Comparison of ENCODE assay signal across 8 mouse cellular contexts in genomic region chr10:79892451-79893118, GRCm38 (mm10). TPM values are rescaled to one million over a fixed set of nuclear protein-coding genes. Genes with fewer than 3 reads are reported as not detected.
DNase-seq lines count a peak whose midpoint lies in the region; ATAC-seq lines count a peak whose summit lies in the region.
"Not testable (repeated sequence)": the region's sequence is repeated elsewhere in the genome, so short reads cannot be mapped to it uniquely, and the experiment has no call there.

No protein-coding gene starts in this region.

- H3K27me3 ChIP-seq in forebrain, embryonic 15.5 days; neural tube, embryonic 14.5 days (ENCODE audit: control insufficient read depth, insufficient read depth, low read length): not testable (repeated sequence)

- ATAC-seq in forebrain, embryonic 15.5 days (replicated peaks), result peak; percentile 69
- peak; percentile 47 to 55; a peak in 2 of 4 replicates for ATAC-seq in hematopoietic stem cell, adult 5-6 weeks (replicated peaks in 1 of 2; ENCODE audit: insufficient read depth in 1 of 2, low FRiP score in 2 of 2, low TSS enrichment in 1 of 2, low read depth in 1 of 2, poor library complexity in 2 of 2, severe bottlenecking in 2 of 2)
- peak; percentile 61; the same call in 1 of the 2 replicates for ATAC-seq in neural tube, embryonic 14.5 days (ENCODE audit: low read depth)

- H3K9me3 ChIP-seq in forebrain, embryonic 15.5 days; neural tube, embryonic 14.5 days (ENCODE audit: control insufficient read depth, low read length): not testable (repeated sequence)

- 42% methylated on average over 22 of the region's 22 CpGs for WGBS in forebrain, embryonic 15.5 days
- whole genome bisulfite sequencing in neural tube, embryonic 14.5 days, result 43% methylated on average over 22 of the region's 22 CpGs

- H3K27ac ChIP-seq in forebrain, embryonic 15.5 days (replicated peaks); neural tube, embryonic 14.5 days (ENCODE audit: low read depth, low read length): not testable (repeated sequence)

- H3K4me1 ChIP-seq in forebrain, embryonic 15.5 days; neural tube, embryonic 14.5 days (ENCODE audit: control insufficient read depth, insufficient read depth, low read length): not testable (repeated sequence)

- peaks cover 13% of the 10 kb centered on the region; the same call in 1 of the 2 replicates for H3K36me3 ChIP-seq in forebrain, embryonic 15.5 days
- peaks cover 15% of the 10 kb centered on the region for H3K36me3 ChIP-seq in neural tube, embryonic 14.5 days (ENCODE audit: control insufficient read depth, insufficient read depth, low read length)

- not testable (repeated sequence) for H3K4me3 ChIP-seq in forebrain, embryonic 15.5 days; neural tube, embryonic 14.5 days (ENCODE audit: low read depth, low read length)

- not testable (repeated sequence) for H3K4me2 ChIP-seq in forebrain, embryonic 15.5 days (replicated peaks); neural tube, embryonic 14.5 days (ENCODE audit: low read depth, low read length)

- H3K9ac ChIP-seq in forebrain, embryonic 15.5 days (replicated peaks); neural tube, embryonic 14.5 days (replicated peaks; ENCODE audit: low read depth, low read length): not testable (repeated sequence)

- DNase-seq in ES-CJ7 (ENCODE audit: low read depth, low spot score), result peak; percentile 84
- DNase-seq in cerebellum, adult 11 months, result peak; percentile 77
- peak; percentile 68 to 84 for DNase-seq in layer of hippocampus, adult 18-20 months (ENCODE audit: low spot score in 2 of 2)
- DNase-seq in lung, adult 18-20 months, result peak; percentile 70 to 79
- peak; percentile 69 to 88 for DNase-seq in thymus, postnatal 10 days (ENCODE audit: low spot score in 2 of 2)

RNA-seq across cellular contexts. Expression of gene Cfd, which starts 1.9 kb away (rescaled TPM):
- polyA plus RNA-seq in forebrain, embryonic 15.5 days (2015; fragmentation: Nextera tagmentation; extraction: Ambion mirVana), result not detected in 2 replicates
- not detected in 2 replicates for total RNA-seq in hematopoietic stem cell, adult 5-6 weeks (2017)
- not detected for total RNA-seq in layer of hippocampus, adult 18-20 months (2021)
- polyA plus RNA-seq in neural tube, embryonic 14.5 days (2014; fragmentation: Nextera tagmentation; extraction: Ambion mirVana), result not detected in 2 replicates

RNA-seq across cellular contexts. Expression of gene Elane, which starts 6.5 kb away (rescaled TPM):
- polyA plus RNA-seq in forebrain, embryonic 15.5 days (2015; fragmentation: Nextera tagmentation; extraction: Ambion mirVana), result 0.19 TPM in 1 of 2 replicates, not detected in the other
- total RNA-seq in hematopoietic stem cell, adult 5-6 weeks (2017), result 41.4 and 147 TPM in 2 replicates
- not detected for total RNA-seq in layer of hippocampus, adult 18-20 months (2021)
- 0.55 TPM in 1 of 2 replicates, not detected in the other for polyA plus RNA-seq in neural tube, embryonic 14.5 days (2014; fragmentation: Nextera tagmentation; extraction: Ambion mirVana)

RNA-seq across cellular contexts. Expression of gene Med16, which starts 16.1 kb away (rescaled TPM):
- polyA plus RNA-seq in forebrain, embryonic 15.5 days (2015; fragmentation: Nextera tagmentation; extraction: Ambion mirVana), result 53.2 and 56.6 TPM in 2 replicates
- total RNA-seq in hematopoietic stem cell, adult 5-6 weeks (2017), result 26.8 and 34.2 TPM in 2 replicates
- total RNA-seq in layer of hippocampus, adult 18-20 months (2021), result 10 to 100 TPM; 53.8 to 55.2 TPM
- polyA plus RNA-seq in neural tube, embryonic 14.5 days (2014; fragmentation: Nextera tagmentation; extraction: Ambion mirVana), result 33.2 and 38.7 TPM in 2 replicates

RNA-seq across cellular contexts. Expression of gene Gm26602, which starts 18.1 kb away (rescaled TPM):
- 10.4 and 21.1 TPM in 2 replicates for polyA plus RNA-seq in forebrain, embryonic 15.5 days (2015; fragmentation: Nextera tagmentation; extraction: Ambion mirVana)
- total RNA-seq in hematopoietic stem cell, adult 5-6 weeks (2017), result not detected in 2 replicates
- total RNA-seq in layer of hippocampus, adult 18-20 months (2021), result not detected
- polyA plus RNA-seq in neural tube, embryonic 14.5 days (2014; fragmentation: Nextera tagmentation; extraction: Ambion mirVana), result 5.9 and 9.1 TPM in 2 replicates

RNA-seq across cellular contexts. Expression of gene Plppr3, which starts 18.2 kb away (rescaled TPM):
- 405 and 410 TPM in 2 replicates for polyA plus RNA-seq in forebrain, embryonic 15.5 days (2015; fragmentation: Nextera tagmentation; extraction: Ambion mirVana)
- 67.8 and 93.7 TPM in 2 replicates for total RNA-seq in hematopoietic stem cell, adult 5-6 weeks (2017)
- 10 to 100 TPM; 30.6 to 34.4 TPM for total RNA-seq in layer of hippocampus, adult 18-20 months (2021)
- 299 and 327 TPM in 2 replicates for polyA plus RNA-seq in neural tube, embryonic 14.5 days (2014; fragmentation: Nextera tagmentation; extraction: Ambion mirVana)

Comparison
In these comparisons a context has a peak if more than half of its experiments do, and no peak if none do; other contexts are left out.
1. RNA of gene Elane, which starts 6.5 kb away (total RNA-seq): 41.4 to 147 TPM in hematopoietic stem cell, adult 5-6 weeks; not detected in layer of hippocampus, adult 18-20 months; every median in the first group is over 10 times any median in the second.
2. Peak in every context shown above with its lines, with median percentiles within 50 percentile points of each other: DNase-seq and ATAC-seq.